In the genomic region with DNA sequence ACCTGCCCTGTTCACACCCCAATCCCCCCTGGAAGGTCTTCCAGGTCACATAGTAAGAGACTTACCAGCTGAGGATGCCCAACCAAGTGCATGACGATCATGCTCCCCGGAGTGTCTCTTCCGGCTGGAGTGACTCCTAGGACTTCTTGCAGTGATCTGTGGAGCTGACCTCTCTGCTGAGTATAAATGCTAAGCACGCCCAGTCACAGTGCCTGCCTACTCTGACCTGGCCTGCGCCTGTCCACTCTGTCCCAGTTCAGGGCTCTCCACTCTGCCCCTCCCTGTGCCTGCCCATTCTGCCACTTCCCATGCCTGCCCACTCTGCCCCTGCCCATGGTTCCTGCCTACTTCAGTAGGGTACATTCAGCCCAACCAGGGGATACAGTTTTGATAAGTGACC, we compare ENCODE assay signal across 10 mouse cellular contexts. TPM values are rescaled to one million over a fixed set of nuclear protein-coding genes. Genes with fewer than 3 reads are reported as not detected.
ATAC-seq and TF ChIP-seq lines count a peak whose summit lies in the region.
"Not testable (repeated sequence)": the region's sequence is repeated elsewhere in the genome, so short reads cannot be mapped to it uniquely, and the experiment has no call there.
"Had no signal": no experiment of that assay in that cellular context is flagged by ENCODE, and none has a peak within 500 bp of the region (broad histone marks: within the 10 kb centered on the region; RNA-seq: fewer than 3 reads in every experiment).

A gene (minus strand): TSS at position 101 of the 400 bp plus-strand sequence.

- ATAC-seq in lung, embryonic 15.5 days (ENCODE audit: borderline replicate concordance, extremely low read depth, low FRiP score, low TSS enrichment) = peak; percentile 23; the same call in 1 of the 2 replicates

- H3K36me3 ChIP-seq in lung, embryonic 15.5 days; testis, adult 2 months (ENCODE audit: control insufficient read depth, insufficient read depth, low read length): not testable (repeated sequence)

- H3K4me2 ChIP-seq in lung, embryonic 15.5 days = not testable (repeated sequence)

- H3K4me1 ChIP-seq in lung, embryonic 15.5 days; testis, adult 2 months (ENCODE audit: control insufficient read depth, insufficient read depth, low read length): not testable (repeated sequence)

- not testable (repeated sequence) for H3K9ac ChIP-seq in lung, embryonic 15.5 days

- 85% methylated on average over 5 of the region's 5 CpGs for WGBS in lung, embryonic 15.5 days

- TF ChIP-seq POLR2A in testis, adult 2 months (IDR thresholded peaks at IDR 0.05; ENCODE audit: control insufficient read depth, low read depth, low read length) = not testable (repeated sequence)

- H3K9me3 ChIP-seq in lung, embryonic 15.5 days = not testable (repeated sequence)

- H3K27ac ChIP-seq in lung, embryonic 15.5 days; testis, adult 2 months (ENCODE audit: control insufficient read depth, insufficient read depth, low read depth, low read length): not testable (repeated sequence)

- not testable (repeated sequence) for H3K27me3 ChIP-seq in lung, embryonic 15.5 days; testis, adult 2 months (ENCODE audit: control insufficient read depth, insufficient read depth, low read length)

- TF ChIP-seq CTCF in testis, adult 2 months (IDR thresholded peaks at IDR 0.05; ENCODE audit: control insufficient read depth, insufficient read depth, insufficient replicate concordance, low read depth, low read length) = not testable (repeated sequence)

- not testable (repeated sequence) for H3K4me3 ChIP-seq in lung, embryonic 15.5 days; testis, adult 2 months (ENCODE audit: control insufficient read depth, low read depth, low read length)

RNA-seq across cellular contexts. Expression of the gene that starts here (rescaled TPM):
- polyA plus RNA-seq in lung, embryonic 15.5 days (2015; fragmentation: Nextera tagmentation; extraction: Ambion mirVana) = not detected in 2 replicates
- polyA plus RNA-seq in testis, adult 2 months (2012; rRNA removed) = 15.7 and 17.7 TPM in 2 replicates
- polyA plus RNA-seq: activated CD4-positive, CD25-positive, alpha-beta regulatory T cell, adult 4 months; adrenal gland, adult 2 months; brain, embryonic 14.5 days; C2C12; CD4-positive, CD25-positive, alpha-beta regulatory T cell, adult 4 months; cerebellum, adult 2 months; G1E; Patski had no signal

Comparison
In these comparisons a context has a peak if more than half of its experiments do, and no peak if none do; other contexts are left out.
1. RNA of the gene that starts here (polyA plus RNA-seq): 15.7 to 17.7 TPM in testis, adult 2 months; not detected in lung, embryonic 15.5 days; every median in the first group is over 10 times any median in the second.
2. Peak in ATAC-seq in lung, embryonic 15.5 days; RNA of the gene not detected or under 1 TPM.